Mouse (Mus musculus): ENCODE measurements at regions not wholly inside any gene's neighbourhood (a gene's known extent, or its start where the extent isn't known, plus 50 kb on each side); places are given as distances from the start of the nearest gene placed in this dataset.
"Not testable (repeated sequence)": the region's sequence is repeated elsewhere in the genome, so short reads cannot be mapped to it uniquely, and the experiment has no call there.

DNA sequence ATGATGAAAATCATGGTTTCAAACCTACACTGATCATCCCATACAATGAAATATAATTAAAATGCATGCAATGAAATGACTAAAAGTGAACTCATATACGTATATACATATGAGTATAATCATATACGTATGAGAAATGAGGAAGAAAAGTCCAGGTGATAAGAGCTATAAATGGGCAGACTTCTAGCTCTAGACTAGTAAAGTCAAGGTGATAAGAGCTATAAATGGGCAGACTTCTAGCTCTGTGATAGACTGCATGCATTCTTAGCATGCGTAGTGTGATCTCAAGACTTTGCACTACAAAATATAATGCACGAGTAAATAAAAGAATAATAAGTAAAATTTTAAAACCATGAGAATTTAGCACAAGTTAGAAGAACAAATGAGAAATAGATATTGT, 606.2 kb upstream of the Gpc5 start:
- CTCF ChIA-PET: no interaction called here
- POLR2A ChIA-PET: no interaction called here

DNA sequence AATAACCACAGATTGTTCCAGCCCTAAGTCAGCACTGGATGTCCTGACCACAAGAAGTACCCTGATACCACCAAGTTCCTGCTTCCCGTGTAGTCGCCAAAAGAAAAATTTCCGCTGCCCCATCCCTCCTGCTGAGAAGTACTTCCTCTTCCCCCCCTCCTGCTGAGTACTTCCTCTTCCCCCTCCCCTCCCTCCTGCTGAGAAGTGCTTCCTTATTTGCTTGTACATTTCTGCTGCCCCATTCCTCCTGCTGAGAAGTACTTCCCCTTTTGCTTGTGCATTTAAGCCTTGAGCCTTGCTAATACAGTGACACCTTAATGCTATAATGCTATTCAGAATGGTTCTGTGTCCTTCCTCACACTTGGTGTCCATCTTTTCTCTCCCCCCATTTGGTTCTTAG, 598.6 kb upstream of the Gpc5 start:
- POLR2A ChIA-PET, CTCF ChIA-PET: not testable (repeated sequence)

DNA sequence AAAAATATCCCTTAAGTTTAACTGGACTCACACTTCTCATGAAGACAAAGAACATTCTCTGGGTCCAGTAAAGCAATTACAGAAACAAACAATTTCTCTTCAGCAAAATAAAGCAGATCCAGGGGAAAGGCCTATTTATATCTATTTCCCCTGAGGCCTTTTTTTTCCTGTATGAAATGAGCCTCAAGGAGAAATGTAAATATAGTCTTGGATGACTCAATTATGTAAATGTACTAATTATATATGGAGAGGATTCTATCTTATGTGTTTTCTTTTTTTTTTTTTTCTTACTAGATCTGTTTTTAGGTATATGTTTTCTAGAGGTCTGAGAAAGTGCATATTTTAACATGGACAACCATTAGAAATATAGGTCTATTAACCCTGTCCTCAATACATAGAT, 587.0 kb upstream of the Gpc5 start:
- CTCF ChIA-PET: no interaction called here

DNA sequence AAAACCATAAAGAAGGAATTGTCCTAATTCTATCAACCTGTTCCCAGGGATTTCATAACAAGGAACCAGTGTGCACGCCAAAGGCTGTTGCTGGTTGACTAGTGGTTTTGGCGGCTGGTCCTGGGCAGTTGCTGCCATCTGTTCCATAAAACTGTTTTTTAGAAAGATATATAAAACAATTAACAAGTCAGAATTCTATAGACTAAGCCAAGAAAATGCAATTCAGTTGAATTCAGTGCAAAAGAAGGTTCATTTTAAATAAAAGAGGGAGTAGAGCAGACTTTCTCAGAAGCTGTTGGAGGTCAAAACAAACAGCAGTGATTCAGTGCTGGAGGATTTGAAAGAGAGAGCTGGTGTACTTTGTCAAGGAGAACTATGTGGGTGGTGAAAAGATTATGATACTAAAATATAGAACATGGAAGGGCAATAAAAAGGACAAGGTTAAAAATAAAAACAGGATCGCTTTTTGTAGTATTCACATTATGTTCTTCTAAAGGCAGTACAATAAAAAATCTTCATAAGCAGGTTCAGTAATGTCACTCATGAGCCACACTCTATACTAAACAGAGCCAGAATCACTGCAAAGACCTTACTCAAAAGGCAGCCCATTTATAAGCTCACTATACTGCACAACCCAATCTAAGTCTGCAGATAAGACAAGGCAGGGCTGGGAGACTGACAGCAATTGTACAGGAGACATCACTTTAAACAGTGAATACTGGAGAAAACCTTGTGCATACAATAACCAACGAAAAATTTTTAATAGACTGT, 543.9 kb upstream of the Gpc5 start:
- CTCF ChIA-PET: interaction anchor here in 1 of 4 experiments (0.5 kb wide), 1 partner anchor 19 kb away, joined by 7 read pairs; no protein-coding TSS in a partner anchor
- POLR2A ChIA-PET: no interaction called here

More for the DNA sequence above, 587.0 kb upstream of the Gpc5 start:
- POLR2A ChIA-PET: no interaction called here

DNA sequence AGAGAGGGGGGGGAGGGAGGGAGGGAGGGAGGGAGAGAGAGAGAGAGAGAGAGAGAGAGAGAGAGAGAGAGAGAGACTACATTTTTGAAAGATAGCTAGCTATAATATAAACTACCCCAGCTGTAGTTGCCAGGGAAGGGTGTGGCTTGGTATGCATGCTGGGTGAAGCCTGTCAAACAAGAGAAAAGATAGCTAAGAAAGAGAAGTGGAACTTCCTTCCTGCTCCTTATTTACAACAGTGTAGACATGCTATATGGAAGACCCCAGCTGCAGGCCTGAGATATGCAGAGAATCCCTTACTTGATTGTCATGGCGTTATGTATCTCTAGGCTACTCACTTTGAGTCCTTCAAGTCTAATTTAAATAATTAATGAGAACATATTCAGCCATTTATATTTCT, 542.9 kb upstream of the Gpc5 start:
- ChIA-PET CTCF (no interaction called here), POLR2A (no interaction called here)

DNA sequence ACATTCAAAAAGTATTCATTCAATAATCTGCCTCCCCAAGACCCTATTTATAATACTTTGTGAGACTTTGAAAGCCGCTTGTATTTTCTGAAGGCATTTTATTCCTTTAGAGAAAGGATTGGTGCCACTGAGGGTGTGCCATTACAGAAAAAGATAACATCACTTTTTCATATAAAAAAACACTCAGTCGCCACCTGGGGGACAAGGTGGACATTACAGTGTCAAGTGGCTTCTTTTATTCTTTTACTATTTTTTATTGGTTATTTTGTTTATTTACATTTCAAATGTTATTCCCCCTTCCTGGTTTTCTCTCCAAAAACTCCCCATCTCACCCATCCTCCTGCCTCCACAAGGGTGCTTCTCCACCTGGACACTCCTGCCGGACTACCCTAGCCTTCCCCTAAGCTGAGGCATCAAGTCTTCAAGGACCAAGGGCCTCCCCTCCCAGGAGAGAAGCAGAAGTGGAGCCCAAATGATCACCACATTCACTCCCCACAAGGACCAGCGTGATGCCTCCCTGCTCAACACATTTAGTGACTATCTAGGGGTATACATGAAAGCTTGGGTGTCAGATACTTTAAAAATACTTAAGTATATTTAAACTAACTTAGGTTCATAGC, 525.5 kb upstream of the Gpc5 start:
- POLR2A ChIA-PET: no interaction called here
- CTCF ChIA-PET: interaction anchor here in 2 of 4 experiments (0.6 kb wide), 2 partner anchors 18 to 460 kb away, joined by 3 to 7 read pairs; no protein-coding TSS in a partner anchor

DNA sequence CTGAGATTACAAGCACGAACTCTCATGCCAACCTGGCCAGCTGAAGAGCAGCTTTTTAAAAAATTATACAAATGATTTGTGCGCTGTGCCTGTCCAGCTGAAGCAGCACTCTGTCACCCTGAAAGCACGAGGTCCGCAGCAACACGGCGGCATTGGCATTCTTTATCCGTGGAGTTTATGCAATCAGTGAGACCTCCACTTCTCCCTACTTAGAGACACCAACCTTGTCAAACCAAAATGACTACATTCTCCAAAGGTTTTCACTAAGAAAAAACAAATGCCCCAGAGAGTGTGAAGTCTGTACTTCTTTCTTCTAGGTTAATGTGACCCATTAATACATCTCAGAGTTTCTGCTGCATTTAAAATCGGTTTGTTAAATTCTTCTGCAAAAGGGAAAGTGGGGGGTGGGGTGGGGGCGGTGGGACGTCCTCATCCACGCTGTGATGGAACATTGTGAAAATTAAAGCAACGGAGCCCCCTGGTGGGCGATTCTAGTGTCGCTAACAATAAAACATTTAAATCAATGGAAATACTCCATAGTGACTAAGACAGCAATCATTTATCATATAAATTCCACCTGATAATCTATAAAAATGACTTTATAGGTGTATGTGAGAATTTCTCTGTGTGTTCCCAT, 524.2 kb upstream of the Gpc5 start:
- ChIA-PET CTCF (interaction anchor here in 1 of 4 experiments (0.8 kb wide), 1 partner anchor 12 kb away, joined by 3 read pairs; no protein-coding TSS in a partner anchor), POLR2A (no interaction called here)

DNA sequence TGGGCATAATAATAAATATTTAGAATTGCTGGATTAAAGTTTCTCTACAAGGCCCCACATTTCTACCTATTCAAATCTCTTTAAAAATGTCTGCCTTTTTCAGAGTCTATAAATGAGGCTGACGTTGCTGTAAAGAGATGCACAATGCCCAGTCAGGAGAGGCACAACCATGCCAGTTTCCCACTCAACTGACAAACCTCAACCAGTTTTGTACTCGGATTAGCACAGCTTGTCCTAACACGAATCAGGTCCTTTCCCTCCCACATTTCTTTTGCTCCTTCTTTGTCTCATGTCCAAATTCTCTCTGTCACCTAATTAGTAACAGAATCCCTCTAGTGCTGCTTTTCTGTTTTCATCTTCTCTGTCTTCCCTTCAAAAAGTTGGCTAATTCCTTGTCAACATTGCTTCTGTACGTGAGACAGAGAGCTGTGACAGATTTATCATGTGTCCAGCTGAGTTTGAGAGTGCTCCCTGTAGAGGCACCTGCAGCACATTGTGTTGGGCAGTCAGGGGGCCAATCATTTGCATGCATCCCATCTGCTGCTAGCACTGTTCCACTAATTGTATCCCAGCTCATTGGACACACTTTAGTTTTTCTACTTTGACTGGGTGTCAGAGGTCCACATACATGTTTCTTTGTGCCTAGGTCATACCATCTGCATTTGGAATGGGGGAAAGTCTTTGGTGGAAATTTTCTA, 504.5 kb upstream of the Gpc5 start:
- ChIA-PET CTCF (no interaction called here), POLR2A (no interaction called here)

DNA sequence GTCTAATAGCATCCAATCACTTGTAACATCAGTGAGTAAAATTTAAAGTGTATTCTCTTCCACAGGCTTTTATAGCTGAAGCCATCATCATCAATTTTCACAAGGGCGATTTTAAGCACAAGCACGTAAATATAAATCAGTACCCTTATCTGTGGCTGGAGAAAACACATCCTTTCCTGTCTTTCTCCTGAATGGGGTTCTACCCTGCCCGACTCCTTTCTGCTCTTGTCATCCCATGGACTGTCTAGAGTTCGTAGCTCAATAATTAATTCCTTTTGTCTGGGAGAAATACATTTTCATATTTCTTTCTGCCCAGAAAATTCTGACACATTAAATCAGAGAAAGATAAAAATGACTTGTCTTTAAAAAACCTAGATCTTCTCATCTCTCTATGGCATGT, 482.7 kb upstream of the Gpc5 start:
- POLR2A ChIA-PET: no interaction called here
- CTCF ChIA-PET: no interaction called here

DNA sequence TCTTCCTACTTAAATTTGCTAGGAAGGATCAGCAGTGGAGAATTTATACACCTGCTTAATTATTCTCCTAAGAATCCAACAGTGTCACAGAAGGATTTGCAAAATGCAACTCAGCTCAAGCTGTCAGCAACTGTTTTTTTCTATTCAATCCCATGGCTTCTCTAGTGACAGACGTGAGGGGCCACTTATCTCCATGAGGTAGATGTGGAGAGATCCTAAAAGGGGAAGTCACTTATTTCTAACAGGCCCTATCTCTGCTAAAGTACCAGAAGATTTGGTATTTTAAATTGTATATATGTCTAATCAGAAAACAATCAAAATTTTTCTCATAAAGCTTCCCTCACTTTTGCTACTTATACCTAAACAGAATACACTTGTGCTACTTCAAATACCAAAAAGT, 479.6 kb upstream of the Gpc5 start:
- CTCF ChIA-PET: no interaction called here
- POLR2A ChIA-PET: no interaction called here

DNA sequence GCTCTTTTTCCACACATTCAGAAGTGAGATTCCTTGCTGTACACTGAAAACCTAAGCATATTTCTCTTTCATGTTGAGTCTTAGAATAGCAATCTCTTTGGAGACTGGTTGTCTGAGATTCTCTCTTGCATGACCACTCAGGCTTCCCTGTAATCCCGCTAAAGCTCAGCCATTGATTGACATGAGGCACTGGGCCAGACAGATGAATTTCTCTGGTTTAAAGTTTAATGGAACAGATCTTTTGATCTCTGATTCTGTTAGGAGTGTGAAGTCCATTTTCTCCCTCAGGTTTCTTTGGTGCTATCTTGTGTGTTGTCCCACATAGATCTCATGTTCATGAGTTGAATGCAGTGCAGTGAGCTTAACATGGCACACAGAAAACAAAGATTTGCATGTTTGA, 435.4 kb upstream of the Gpc5 start:
- POLR2A ChIA-PET: no interaction called here
- CTCF ChIA-PET: no interaction called here

DNA sequence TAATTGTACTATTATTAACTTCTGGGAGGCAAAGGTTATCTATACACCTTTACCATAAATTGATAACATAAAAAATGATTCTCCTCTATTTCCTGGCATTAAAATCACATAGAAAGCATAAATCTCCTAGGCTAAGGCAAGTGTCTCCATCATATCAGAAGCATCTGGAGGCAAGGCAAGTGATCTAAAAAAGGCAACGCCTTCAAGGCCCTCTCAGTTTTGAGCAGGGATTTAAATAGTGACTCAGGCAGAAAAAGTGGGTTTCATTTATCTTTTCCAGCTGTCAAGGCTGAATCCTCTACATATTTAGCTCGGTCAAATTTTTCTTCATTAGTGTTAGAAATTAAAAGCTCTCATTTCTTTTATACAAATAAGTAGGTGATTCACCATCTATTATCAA, 430.0 kb upstream of the Gpc5 start:
- POLR2A ChIA-PET: no interaction called here
- CTCF ChIA-PET: no interaction called here

DNA sequence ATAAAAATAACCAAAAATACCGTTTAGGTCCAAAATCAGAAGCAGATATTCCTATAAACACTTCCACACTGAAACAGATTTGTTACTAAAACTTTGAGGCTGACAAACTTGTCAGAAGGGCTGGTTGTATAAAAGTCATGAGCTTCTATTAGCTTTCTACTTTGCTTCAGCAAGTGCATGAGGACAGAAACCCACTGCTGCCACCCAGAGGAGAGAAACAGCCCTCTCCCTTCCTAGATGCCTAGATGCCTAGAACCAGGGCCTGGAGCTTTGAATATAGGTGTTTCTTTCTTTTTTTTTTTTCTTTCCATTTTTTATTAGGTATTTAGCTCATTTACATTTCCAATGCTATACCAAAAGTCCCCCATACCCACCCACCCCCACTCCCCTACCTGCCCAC, 406.9 kb upstream of the Gpc5 start:
- POLR2A ChIA-PET: no interaction called here
- CTCF ChIA-PET: interaction anchor here in 1 of 4 experiments (0.9 to 1.1 kb wide), 2 partner anchors 9 to 18 kb away, joined by 3 read pairs; no protein-coding TSS in a partner anchor

DNA sequence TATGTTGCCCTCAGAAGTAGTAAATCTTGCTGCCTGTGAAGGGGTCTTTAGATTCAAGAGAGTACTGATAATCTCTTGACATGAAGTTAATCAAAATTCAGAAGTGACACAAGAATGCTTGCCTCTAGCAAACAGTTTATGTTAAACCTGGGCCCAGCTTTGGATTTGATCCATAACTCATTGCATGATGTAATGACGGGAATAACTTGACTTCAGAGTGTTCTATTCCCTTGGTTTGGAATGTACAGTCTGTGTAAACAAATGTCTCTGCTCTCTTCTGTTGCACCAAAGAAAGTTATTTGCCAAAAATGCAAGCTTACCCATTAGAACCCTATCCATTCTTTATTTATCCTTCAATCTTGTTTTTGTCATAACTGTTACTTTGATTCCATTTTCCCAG, 397.1 kb upstream of the Gpc5 start:
- POLR2A ChIA-PET: no interaction called here
- CTCF ChIA-PET: interaction anchor here in 2 of 4 experiments (0.6 to 1.1 kb wide), 2 partner anchors 10 to 160 kb away, joined by 3 read pairs; no protein-coding TSS in a partner anchor

DNA sequence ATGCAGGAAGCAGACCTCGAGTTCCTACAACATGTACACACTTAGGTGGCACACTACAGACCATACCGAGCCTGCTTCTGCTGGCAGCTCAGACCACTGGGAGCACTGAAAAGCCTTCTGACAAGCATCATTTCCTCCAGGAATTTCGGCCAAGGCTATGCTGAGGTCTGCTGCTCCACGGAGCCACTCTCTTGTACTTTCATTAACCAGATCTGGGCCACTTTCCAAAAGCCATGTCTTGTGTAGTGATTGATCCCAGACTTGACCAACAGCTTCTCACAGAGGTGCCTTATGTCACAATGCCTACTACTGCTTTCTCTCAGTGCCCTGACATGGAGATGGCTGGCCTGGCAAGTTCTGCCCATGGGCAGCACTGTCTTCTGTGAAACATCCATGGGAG, 394.5 kb upstream of the Gpc5 start:
- ChIA-PET CTCF (no interaction called here), POLR2A (no interaction called here)

DNA sequence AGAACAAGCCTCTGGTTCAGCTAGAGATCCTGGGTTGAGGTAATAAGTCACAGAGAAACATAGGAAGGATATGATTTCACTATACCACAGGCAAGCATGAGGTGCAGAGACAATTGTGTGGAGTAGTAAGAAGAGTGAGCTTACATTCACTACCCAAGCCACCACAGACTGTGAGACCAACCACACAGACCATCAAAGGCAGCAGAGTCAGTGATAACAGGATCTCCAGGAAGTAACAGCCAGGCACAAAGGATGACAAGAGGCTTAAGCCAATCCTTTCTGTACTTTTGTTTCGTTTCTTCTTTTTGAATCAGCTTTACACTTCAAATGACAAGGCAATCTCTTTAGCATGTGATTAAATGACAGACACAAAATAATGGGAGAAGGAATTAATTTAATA, 368.9 kb upstream of the Gpc5 start:
- CTCF ChIA-PET: no interaction called here

DNA sequence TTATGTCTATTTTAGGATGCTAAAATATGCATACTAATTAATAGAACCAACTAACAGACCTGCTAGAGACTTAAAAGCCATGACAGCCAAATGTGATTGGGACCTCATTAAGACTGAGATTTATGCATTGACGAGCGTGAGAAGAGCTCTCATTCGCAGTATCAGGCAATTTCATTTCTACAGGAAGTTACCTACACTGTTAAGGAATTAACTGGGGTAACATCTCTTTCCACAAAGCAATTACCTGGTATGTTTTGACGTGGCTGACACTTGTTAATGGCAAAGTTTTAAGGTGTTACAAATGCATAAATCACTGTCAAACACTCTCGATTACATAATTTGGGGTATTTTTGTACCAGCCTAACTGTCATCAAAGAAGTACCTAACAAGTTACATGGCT, 324.7 kb upstream of the Gpc5 start:
- ChIA-PET POLR2A (no interaction called here), CTCF (interaction anchor here in 1 of 4 experiments (0.6 kb wide), 1 partner anchor 66 kb away, joined by 8 read pairs; no protein-coding TSS in a partner anchor)

More for the DNA sequence above, 368.9 kb upstream of the Gpc5 start:
- POLR2A ChIA-PET: no interaction called here

DNA sequence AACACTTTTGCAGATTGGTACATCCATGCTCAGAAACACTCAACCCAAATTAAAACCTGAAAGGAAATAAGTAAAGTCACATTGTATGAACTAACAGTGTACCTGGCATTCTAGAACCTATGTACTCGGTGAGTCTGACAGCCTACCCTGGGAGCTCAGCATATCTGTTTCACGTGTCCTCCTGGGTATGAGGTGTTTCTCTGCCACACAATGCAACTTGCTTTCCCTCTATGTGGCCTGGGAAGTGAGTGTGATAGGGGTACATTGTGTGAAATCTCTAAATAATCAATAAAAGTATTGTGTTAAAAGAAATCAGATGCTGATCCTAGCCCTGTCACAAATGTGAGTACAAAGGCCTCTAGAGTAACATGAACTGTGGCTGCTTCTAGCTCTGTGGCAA, 315.3 kb upstream of the Gpc5 start:
- CTCF ChIA-PET: no interaction called here
- POLR2A ChIA-PET: no interaction called here

DNA sequence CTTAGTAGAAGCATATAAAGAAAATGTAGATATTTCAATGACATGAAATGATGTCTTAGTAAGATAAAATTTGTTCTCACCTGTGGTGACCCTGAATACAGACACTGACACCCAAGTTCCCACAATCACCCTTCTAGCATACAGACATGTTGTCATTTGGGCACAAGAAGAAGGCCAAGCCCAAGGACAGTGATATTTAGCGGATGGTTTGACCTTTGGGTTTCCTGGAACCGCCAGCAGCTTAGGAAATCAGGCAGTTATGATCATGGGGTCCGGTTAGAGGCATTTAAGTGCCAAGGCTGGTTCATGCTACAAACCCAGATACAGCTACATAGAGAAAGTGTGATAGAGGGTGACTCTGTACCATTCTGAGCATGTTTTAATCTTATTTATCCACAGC, 310.2 kb upstream of the Gpc5 start:
- ChIA-PET CTCF (no interaction called here), POLR2A (no interaction called here)

Measured in embryonic stem cell, embryonic (primary cell).